Mouse (Mus musculus) yolk sac, embryonic 10.5 days (tissue): ENCODE results near the gene Pcgf2.
"Not testable (repeated sequence)": the region's sequence is repeated elsewhere in the genome, so short reads cannot be mapped to it uniquely, and the experiment has no call there.

ENCODE experiments used
- DNase-seq: peaks from one replicate; pipeline ENCODE4 v3.0.0-alpha.2; 2017; ENCODE audit warnings: low spot score

Pcgf2 gene

GRCm38 (mm10) chr11:97668160-97668559 is 32.1 kb downstream of the Pcgf2 start:
- no peak for DNase-seq

DNA sequence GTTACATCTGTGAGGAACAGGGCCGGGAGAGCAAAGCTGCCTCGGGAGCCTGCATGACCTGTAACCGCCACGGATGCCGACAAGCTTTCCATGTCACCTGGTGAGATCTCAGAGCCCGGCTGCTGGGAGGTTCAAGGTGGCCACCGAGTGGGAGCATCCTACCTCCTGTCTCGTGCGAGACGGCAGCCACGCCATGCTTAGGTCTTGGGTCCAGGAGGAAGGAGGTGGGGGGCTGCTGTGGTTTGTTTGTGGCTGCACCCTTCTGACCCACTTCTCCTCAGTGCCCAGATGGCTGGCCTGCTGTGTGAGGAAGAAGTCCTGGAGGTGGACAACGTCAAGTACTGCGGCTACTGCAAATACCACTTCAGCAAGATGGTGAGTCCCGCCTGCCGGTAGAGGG is 33.5 kb downstream of the Pcgf2 start:
- DNase-seq: no peak

GRCm38 (mm10) chr11:97666221-97666620 is 34.1 kb downstream of the Pcgf2 start:
- no peak for DNase-seq

DNA sequence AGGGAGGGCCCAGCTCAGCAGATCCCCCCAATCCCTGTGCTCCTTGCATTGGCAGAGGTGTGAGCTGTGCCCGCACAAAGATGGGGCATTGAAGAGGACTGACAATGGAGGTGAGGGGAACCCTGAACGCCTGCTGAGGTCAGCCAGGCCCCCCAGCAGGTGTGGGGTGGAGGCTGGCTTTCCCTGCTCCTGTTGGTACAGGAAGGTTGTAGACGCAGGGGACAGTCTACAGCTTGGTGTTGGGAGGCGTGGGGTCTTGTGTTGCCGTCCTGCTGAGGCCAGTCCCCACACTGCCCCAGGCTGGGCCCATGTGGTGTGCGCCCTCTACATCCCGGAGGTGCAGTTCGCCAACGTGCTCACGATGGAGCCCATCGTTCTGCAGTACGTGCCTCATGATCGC is 34.9 kb downstream of the Pcgf2 start:
- DNase-seq: no peak

GRCm38 (mm10) chr11:97664771-97665240 is 35.5 kb downstream of the Pcgf2 start:
- no peak for DNase-seq

GRCm38 (mm10) chr11:97664339-97664665 is 36.0 kb downstream of the Pcgf2 start:
- DNase-seq: no peak

- peak; percentile 47 for DNase-seq
Measured at GRCm38 (mm10) chr11:97663528-97664338, 36.6 kb downstream of the Pcgf2 start.

DNA sequence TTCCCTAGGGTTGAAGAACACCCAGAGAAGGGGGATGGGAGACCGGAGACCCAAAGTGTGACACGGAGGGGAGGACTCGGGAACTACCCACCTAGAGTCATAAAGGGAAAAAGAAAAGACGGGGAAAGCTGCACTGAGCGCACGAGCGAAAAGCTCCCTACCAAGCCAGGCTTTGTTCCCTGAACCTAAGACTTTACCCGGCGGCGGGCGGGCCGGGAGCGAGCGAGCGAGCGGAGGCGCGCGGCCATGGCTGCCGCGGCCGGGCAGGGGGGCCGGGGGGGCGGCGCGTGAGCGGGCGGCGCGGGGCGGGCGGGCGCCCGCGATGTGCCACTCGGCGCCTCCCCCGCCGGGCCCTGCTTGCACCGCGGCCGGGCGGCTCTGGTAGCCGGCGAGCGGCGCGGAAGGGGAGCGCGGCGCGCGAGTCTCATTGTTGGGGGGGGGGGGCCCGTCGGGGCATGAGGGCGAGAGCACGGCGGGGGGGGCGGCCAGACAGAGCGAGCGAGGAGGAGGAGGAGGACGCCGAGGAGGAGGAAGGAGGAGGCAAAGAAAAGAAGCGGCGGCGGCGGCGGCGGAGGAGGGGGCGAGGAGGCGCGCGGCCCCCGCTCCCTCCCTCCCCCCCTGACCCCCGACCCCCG is 37.3 kb downstream of the Pcgf2 start, which contains the start of gene Mllt6:
Gene Mllt6 (plus strand): TSS at position 522 of the 635 bp plus-strand sequence.
- DNase-seq: peak; percentile 68

DNA sequence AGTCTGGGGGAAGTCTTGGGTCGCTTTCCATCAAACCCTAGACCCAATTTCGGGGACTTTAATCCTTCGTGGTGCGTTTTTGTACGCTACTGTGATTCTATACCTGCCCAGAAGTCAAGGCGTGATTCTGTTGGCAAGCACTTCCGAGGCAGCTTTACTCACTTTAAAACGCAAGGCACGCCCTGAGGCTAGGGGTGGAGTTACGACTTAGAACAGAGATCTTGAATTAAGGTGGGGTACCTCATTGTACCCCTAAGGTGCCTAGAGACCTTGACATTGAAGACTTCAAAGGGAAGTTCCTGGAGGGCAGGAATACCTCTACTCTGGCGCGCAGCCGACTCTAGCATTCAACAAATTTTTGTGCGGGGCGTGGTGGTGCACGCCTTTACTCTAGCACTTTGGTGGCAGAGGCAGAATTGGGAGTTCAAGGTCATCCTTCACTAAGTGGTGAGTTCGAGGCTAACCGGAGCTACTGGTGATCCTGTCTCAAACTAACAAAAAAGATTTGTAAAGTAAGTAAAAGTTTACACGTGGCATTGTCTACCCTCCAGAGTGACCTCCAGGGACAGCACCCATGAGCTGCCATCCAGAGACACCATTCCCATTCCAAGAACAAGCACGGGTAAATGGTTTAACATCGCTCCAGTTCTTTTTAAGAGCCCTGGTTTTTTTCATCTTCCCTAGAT is 37.9 kb downstream of the Pcgf2 start:
- DNase-seq: peak; percentile 29

- peak; percentile 71 for DNase-seq
Measured at GRCm38 (mm10) chr11:97661648-97662133, 38.6 kb downstream of the Pcgf2 start.

DNA sequence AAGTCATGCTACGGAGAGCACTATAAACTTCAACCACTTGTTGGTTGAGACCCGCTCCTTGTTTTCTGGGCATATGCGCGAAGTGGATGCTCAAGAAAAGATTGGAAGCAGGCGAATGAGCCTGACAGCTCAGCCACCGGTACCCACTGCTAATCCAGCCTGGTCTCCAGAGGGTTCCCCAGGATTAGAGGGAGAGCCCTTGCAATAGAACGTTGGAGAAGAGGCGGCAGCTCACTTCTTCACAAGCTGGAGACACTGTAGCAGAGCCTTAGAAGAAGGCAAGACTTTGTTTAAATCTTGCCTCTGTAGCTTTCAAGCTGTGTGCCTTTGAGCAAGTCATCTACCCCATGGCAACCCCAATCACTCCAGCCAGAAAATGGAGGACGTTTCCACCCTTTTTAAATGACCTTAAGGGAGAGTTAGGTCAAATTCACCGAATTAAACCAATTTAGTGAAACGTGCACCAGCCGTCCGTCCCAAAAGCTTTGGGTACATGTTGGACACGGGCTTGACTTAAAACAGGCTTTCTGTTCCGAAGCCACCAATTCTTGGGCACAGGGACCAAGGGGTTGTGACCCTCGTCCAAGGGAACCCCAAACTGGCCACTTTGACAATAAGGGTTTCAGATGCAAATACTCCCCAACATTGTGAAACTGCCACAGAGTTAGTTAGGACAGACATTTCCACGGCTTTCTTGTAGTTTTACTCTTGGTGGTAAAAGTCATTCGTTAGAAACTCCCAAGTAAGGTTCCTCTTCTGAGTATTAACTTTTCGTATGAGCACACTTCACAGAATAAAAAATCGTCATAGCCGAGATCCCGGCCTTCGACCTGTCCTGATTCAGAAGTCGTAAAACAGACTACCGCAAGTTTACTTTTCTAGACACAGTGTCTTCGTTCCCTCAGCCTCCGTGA is 39.3 kb downstream of the Pcgf2 start:
- no peak for DNase-seq

- DNase-seq: peak; percentile 87
Measured at GRCm38 (mm10) chr11:97659990-97660714, 40.1 kb downstream of the Pcgf2 start.

DNA sequence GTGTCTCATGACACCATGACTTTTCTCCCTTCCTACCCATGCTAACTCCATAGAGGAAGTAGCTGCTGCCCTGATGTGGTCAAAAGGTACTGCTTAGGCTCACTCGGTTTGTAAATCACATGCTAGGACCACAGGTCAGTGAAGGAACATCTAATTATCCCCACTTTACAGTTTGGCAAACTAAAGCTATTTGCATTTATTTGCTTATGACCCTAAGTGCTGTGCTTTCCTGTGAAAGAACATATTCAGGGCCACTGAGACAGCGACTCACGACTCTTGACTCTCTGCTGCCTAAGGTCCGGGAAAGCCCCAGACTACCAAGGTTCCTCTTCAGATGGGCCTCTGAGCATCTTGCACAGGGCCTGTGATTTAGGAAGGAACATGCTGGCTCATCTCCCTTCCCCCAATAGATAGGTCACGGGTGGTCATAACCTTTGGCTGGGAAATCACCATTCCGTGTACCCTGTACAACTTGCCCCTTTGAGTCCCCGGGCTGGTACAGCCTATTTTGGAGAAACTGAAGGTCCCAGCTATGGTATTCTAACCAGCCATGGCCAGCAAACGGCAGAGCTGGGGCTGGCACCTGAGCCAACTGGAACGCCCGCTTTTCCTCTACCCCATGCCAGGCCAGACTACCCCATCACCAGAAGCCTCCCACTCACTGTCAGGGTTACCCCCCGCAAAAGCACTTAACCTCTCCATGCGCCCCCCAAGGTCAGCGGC is 40.9 kb downstream of the Pcgf2 start:
- peak; percentile 19 for DNase-seq

DNA sequence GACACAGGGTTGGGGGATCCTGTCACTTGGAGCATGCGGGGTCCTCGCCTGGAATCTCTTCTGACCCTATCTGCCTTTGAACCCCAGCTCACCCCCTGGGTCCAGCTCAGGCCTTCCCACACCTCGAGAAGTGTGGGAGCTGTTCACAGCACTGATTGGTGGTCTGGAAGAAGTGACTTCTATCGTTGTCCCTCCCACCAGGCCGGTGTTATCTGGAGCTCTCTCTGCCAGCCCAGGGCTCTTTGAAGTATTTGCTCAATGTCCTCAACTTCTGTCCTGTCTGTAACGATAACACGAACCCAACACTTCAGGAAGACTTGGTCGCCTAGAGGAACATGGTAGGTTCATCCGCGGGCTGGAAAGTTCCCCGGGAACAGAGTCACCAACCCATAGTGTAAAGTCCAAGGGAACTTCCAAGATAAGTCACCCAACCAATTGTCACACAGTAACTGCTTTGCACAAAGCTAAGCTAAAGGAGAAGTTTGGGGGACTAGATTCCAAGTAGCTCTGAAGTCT is 41.5 kb downstream of the Pcgf2 start:
- peak; percentile 72 for DNase-seq

- not testable (repeated sequence) for DNase-seq
Measured at GRCm38 (mm10) chr11:97657967-97658366, 42.3 kb downstream of the Pcgf2 start.

DNA sequence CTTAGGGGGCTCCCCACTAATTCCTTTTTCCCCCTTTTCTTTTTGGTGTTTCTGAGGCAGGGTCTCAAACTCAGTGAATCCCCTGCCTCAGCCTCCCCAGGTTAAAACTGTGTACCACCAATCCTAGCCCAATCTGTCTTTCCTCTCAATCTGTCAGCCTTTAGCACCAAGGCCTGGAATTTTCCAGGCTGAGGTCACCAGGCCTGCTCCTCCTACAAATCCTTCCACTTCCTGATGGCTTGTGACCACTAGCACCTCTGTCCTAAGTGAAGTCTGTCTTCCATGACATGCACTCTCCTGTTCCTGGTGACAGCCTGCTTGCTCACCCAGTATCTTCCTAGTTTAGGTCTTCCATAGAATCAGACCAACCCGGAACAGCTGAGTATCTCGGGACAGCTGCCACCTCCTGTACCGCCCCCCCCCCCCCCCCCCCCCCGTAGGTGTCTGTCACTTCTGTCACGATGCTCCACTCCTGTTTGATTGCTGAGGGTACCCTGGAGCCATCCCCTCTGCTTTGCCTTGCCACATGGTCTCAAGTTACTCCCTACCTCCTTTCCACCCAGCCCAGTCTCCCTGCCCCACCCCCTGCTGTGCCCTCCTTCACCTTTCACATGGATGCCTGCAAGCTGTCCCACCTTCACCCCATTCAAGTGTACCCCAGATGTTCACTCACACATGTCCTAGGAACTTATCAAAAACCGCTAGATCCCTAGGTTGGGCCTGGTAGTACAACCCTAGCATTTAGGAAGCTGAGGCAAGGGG is 42.9 kb downstream of the Pcgf2 start:
- DNase-seq: no peak

DNA sequence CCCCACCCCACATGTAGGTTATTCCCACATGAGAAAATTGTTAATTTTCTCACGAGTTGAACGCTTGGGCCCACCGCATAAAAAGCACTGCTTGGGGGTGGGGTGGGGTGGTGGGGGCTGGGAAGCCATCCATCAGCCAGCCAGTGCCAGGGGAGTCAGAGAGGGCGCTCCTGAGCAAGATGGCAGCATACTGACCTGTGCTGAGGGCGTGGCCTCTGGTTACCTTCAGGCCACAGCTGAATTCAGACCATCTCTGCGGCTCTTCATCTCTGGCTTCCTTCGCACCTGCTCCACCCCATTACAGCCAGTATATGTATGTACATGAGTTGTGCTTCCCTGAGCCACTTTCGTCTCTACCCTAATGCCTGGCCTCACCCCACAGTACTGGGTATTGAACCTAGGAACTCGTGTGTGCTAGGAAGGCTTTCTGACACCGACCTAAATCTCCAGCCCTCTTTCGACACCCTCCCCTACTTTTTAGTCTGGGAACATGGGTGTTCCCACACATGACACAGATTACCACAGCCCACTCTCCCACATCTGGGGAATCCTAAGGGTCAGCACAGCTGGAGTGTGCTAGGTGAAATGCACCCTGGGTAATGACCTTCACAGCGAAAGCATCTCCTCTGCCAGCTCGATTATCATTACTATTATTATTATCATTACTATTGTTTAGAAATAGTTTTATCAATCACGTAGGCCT is 43.9 kb downstream of the Pcgf2 start:
- DNase-seq: no peak

GRCm38 (mm10) chr11:97654210-97654609 is 46.1 kb downstream of the Pcgf2 start:
- no peak for DNase-seq

DNA sequence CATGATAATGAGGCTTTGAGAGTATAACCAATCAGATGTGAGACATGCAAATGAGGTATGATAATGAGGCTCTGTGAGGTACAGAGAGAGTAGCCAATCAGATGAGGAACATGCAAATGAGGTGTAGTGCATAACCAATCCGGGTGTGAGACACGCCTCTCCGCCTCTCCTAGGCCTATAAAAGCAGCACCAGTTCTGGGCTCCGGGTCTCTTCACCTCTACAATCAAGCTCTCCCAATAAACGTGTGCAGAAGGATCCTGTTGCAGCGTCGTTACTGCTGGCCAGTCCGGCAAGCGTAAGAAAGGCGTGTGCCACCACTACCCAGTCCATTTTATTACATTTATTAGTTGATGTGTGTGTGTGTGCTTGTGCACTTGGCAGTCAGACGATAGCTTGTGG is 46.9 kb downstream of the Pcgf2 start:
- not testable (repeated sequence) for DNase-seq
